Mouse (Mus musculus) lung, postnatal 0 days (tissue): Measurements from ENCODE around the gene Fars2.

Experiments
- CTCF ChIP-seq: IDR thresholded peaks from 2 replicates; pipeline ENCODE4 v1.5.1; 2016; ENCODE audit warnings: antibody characterized with exemption, mild to moderate bottlenecking
- EP300 ChIP-seq: IDR thresholded peaks from 2 replicates; pipeline ENCODE4 v1.6.1; 2016; ENCODE audit warnings: antibody characterized with exemption, mild to moderate bottlenecking, control low read depth

DNA sequence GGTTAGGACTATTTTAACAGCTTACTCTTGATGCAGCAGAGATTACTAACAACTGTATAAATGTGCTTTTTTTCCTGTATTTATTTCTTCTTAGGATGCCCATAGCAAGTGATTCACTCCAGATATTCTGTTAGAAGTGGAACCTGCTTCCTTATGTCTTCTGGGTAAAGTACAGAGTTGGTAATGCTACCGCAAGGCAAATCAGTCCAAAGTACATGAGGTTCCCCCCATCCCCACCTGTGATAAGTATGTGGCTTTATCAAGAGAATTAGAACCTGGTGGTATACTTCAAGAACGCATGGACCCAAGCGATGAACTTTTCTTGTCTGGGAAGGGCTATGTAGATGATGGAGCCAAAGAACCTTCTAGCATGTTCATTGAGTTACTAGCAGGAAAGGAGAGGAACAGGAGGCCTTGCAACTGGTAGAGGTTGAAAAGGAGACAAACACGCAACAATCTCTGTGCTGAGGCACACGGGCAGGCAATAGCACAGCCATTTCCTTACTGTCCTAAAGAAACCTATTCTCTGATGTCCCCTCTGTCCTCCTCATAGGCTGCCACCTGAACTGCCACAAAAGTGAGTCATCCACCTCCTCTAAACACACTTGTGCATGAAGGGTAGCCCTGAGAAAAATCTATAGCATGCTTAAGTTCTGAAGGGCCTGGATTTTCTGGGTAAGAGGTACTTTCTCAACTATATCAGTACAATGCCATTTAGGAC lies 603.2 kb downstream of the Fars2 start:
- TF ChIP-seq CTCF (no peak), EP300 (no peak)
